Mouse (Mus musculus) G1E (cell line): Measurements from ENCODE around the gene Tomm7. TPM values are rescaled to one million over a fixed set of nuclear protein-coding genes. Genes with fewer than 3 reads are reported as not detected.
"Not testable (repeated sequence)": the region's sequence is repeated elsewhere in the genome, so short reads cannot be mapped to it uniquely, and the experiment has no call there.

Experiments used
- ATAC-seq: 2 replicates; pipeline ENCODE4 v1.8.0; 2016; ENCODE audit warnings: mild to moderate bottlenecking; ENCODE audit not compliant: insufficient number of reproducible peaks, poor library complexity, low FRiP score, severe bottlenecking; ENCODE audit errors: extremely low read depth
- DNase-seq: peaks from one replicate; pipeline ENCODE4 v3.0.0; 2012; ENCODE audit warnings: low spot score
- H3K27me3 ChIP-seq: 2 replicates; pipeline ENCODE4 v1.6.1; 2012; ENCODE audit warnings: mild to moderate bottlenecking, low read length, inconsistent platforms; ENCODE audit not compliant: insufficient read depth
- H3K36me3 ChIP-seq: replicated peaks from 2 replicates; pipeline ENCODE3; 2012; ENCODE audit warnings: mild to moderate bottlenecking, inconsistent platforms
- H3K4me1 ChIP-seq: 2 replicates; pipeline ENCODE4 v1.6.1; 2012; ENCODE audit warnings: low read depth, low read length, inconsistent platforms, mixed read lengths; ENCODE audit not compliant: insufficient read depth
- H3K4me3 ChIP-seq: 2 replicates; pipeline ENCODE4 v1.5.1; 2012; ENCODE audit warnings: low read depth, mild to moderate bottlenecking, inconsistent platforms, low read length, moderate library complexity, mixed read lengths
- H3K9me3 ChIP-seq: replicated peaks from 2 replicates; pipeline ENCODE4 v1.6.1; 2012; ENCODE audit warnings: inconsistent platforms
- CTCF ChIP-seq: IDR thresholded peaks from 2 replicates; pipeline ENCODE4 v1.5.1; 2012; ENCODE audit warnings: low read depth, low read length, inconsistent platforms, mixed read lengths
- GATA1 ChIP-seq: IDR thresholded peaks from 2 replicates; pipeline ENCODE4 v1.6.1; 2012; ENCODE audit warnings: borderline replicate concordance, low read length, inconsistent platforms, mixed read lengths
- GATA2 ChIP-seq: IDR thresholded peaks from 2 replicates; pipeline ENCODE4 v1.6.1; 2012; ENCODE audit warnings: low read depth, low read length, inconsistent platforms, borderline replicate concordance
- POLR2AphosphoS5 ChIP-seq: IDR thresholded peaks from 2 replicates; pipeline ENCODE4 v1.6.1; 2012; ENCODE audit warnings: low read depth, low read length, inconsistent platforms; ENCODE audit not compliant: insufficient replicate concordance
- TAL1 ChIP-seq: conservative IDR thresholded peaks from 2 replicates; pipeline ENCODE4 v1.6.1; 2012; ENCODE audit warnings: low read depth, low read length, inconsistent platforms, mixed read lengths
- polyA plus RNA-seq: library from polyadenylated mRNA; stranded (reverse); fragments of >175 nt; gene quantifications from 2 replicates; pipeline ENCODE4 v1.2.3, GENCODE M21; 2012
- total RNA-seq, 2 experiments: library from RNA; stranded (forward) in 1 of 2; stranded (reverse) in 1 of 2; fragments of 200-1000 nt in 1 of 2; fragments of >200 nt in 1 of 2; fragmentation: Nextera tagmentation in 1 of 2; gene quantifications; 2 replicates each; pipeline ENCODE4 v1.2.3; 2014 to 2017

Gene Tomm7
- total and polyA plus RNA-seq, 3 experiments: 7.8 to 343 (median 22.3) TPM

- DNase-seq (no peak), ATAC-seq (no peak)
- peaks cover 2% of the 10 kb centered on the region; the same call in 1 of the 2 replicates for H3K4me1 ChIP-seq
- H3K9me3 ChIP-seq: no peaks in the 10 kb centered on the region
- no peaks in the 10 kb centered on the region for H3K27me3 ChIP-seq
- H3K36me3 ChIP-seq: peaks cover 55% of the 10 kb centered on the region
- no peak for TF ChIP-seq POLR2AphosphoS5
- no peak for TF ChIP-seq TAL1
- TF ChIP-seq CTCF: no peak
- no peak for TF ChIP-seq GATA2
- TF ChIP-seq GATA1: no peak
- no peak overlapping the region for H3K4me3 ChIP-seq
Measured at GRCm38 (mm10) chr5:23855484-23855883, 11.5 kb upstream of the Tomm7 start.

- not testable (repeated sequence) for DNase-seq, H3K4me3 ChIP-seq, H3K9me3 ChIP-seq, H3K4me1 ChIP-seq, H3K27me3 ChIP-seq, ATAC-seq
- H3K36me3 ChIP-seq: peaks cover 45% of the 10 kb centered on the region
Measured at GRCm38 (mm10) chr5:23852916-23853315, 9.0 kb upstream of the Tomm7 start.

- not testable (repeated sequence) for H3K9me3 ChIP-seq, H3K27me3 ChIP-seq, DNase-seq, H3K4me1 ChIP-seq, ATAC-seq
- Histone ChIP-seq H3K4me3 (peak overlapping the region; percentile 72), H3K36me3 (peaks cover 30% of the 10 kb centered on the region)
Measured at GRCm38 (mm10) chr5:23851160-23851555, 7.2 kb upstream of the Tomm7 start.

GRCm38 (mm10) chr5:23850345-23851159 lies 6.6 kb upstream of the Tomm7 start:
- Histone ChIP-seq H3K27me3 (peaks cover 2% of the 10 kb centered on the region; the same call in 1 of the 2 replicates), H3K36me3 (peaks cover 23% of the 10 kb centered on the region), H3K4me1 (peaks cover 2% of the 10 kb centered on the region; the same call in 1 of the 2 replicates), H3K9me3 (0 out of 2 replicates have a peak, but pooled peaks cover 2% of the 10 kb centered on the region), H3K4me3 (peak overlapping the region; percentile 72)
- peak; percentile 68 for DNase-seq
- TF ChIP-seq GATA2 (no peak), TAL1 (no peak), CTCF (peak; percentile 37)
- ATAC-seq: peak; percentile 98

GRCm38 (mm10) chr5:23845141-23845540 lies 1.2 kb upstream of the Tomm7 start:
- TF ChIP-seq CTCF (no peak), GATA2 (no peak), TAL1 (no peak), GATA1 (no peak), POLR2AphosphoS5 (no peak)
- peaks cover 19% of the 10 kb centered on the region for H3K36me3 ChIP-seq
- ATAC-seq (no peak), DNase-seq (no peak)
- peaks cover 13% of the 10 kb centered on the region for H3K4me1 ChIP-seq
- H3K4me3 ChIP-seq: no peak overlapping the region
- H3K27me3 ChIP-seq: peaks cover 2% of the 10 kb centered on the region; the same call in 1 of the 2 replicates
- 0 out of 2 replicates have a peak, but pooled peaks cover 2% of the 10 kb centered on the region for H3K9me3 ChIP-seq

- ATAC-seq (no peak), DNase-seq (no peak)
Measured at GRCm38 (mm10) chr5:23844531-23844841, 525 bp upstream of the Tomm7 start.

GRCm38 (mm10) chr5:23838158-23838557 lies 5.8 kb downstream of the Tomm7 start:
- no peak for DNase-seq
- Histone ChIP-seq H3K4me3 (no peak overlapping the region), H3K27me3 (no peaks in the 10 kb centered on the region), H3K36me3 (peaks cover 42% of the 10 kb centered on the region), H3K9me3 (no peaks in the 10 kb centered on the region), H3K4me1 (peaks cover 17% of the 10 kb centered on the region)
- TF ChIP-seq GATA2 (no peak), TAL1 (no peak), CTCF (no peak)
- ATAC-seq: no peak

More at GRCm38 (mm10) chr5:23844531-23844841, 525 bp upstream of the Tomm7 start:
- no peak for TF ChIP-seq CTCF
- no peak for TF ChIP-seq TAL1
- H3K4me1 ChIP-seq: peaks cover 13% of the 10 kb centered on the region
- 0 out of 2 replicates have a peak, but pooled peaks cover 2% of the 10 kb centered on the region for H3K9me3 ChIP-seq
- H3K4me3 ChIP-seq: peak overlapping the region; percentile 76
- H3K27me3 ChIP-seq: peaks cover 2% of the 10 kb centered on the region; the same call in 1 of the 2 replicates
- peaks cover 23% of the 10 kb centered on the region for H3K36me3 ChIP-seq

GRCm38 (mm10) chr5:23835691-23836090 lies 8.3 kb downstream of the Tomm7 start:
- ATAC-seq, DNase-seq: not testable (repeated sequence)
- peaks cover 27% of the 10 kb centered on the region for H3K36me3 ChIP-seq

More at GRCm38 (mm10) chr5:23835691-23836090, 8.3 kb downstream of the Tomm7 start:
- not testable (repeated sequence) for H3K9me3 ChIP-seq, H3K4me1 ChIP-seq, H3K4me3 ChIP-seq, H3K27me3 ChIP-seq
